Mouse (Mus musculus): ENCODE results near the gene Max.

DNA sequence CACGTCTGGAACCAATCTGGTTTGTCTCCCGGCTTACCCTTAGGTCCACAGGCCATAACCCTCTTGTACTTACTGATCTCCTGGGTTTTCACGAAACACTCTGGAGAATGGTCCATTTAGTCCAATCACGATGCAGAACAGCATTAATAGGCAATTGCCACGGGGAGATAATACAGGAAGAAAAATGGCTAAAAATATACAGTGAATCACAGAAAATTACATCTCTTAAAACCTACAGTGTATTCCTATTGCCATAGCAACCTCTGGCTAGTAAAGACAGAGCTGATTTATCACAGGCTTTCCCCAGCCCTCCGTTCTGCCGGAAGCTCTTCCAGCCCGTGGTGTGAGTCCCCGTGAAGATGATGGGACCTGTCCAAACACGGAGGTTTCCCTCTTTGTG lies 42.9 kb upstream of the Max start:
- no peak for TF ChIP-seq POLR2A (IDR thresholded peaks at IDR 0.05; ENCODE audit: low read depth, low read length)
- TF ChIP-seq CTCF (IDR thresholded peaks at IDR 0.05; ENCODE audit: extremely low read depth, insufficient read depth, insufficient read length, insufficient replicate concordance) = no peak

All from spleen, adult 2 months (tissue).